Mouse (Mus musculus) MEL (cell line): ENCODE data around the gene Syn3. TPM values are rescaled to one million over a fixed set of nuclear protein-coding genes. Genes with fewer than 3 reads are reported as not detected.
"Not testable (repeated sequence)": the region's sequence is repeated elsewhere in the genome, so short reads cannot be mapped to it uniquely, and the experiment has no call there.

ENCODE experiments used
- DNase-seq: peaks from one replicate; pipeline ENCODE4 v3.0.0; 2011; ENCODE audit warnings: low read depth, low spot score
- H3K27ac ChIP-seq: 2 replicates; pipeline ENCODE4 v1.5.1; 2012; ENCODE audit warnings: low read depth, mild to moderate bottlenecking, control low read depth, low read length, moderate library complexity; ENCODE audit not compliant: control insufficient read depth
- H3K27me3 ChIP-seq, 2 experiments: fragments of 150-350 bp in 1 of 2; sonication (generic) in 1 of 2; 2 replicates each; pipeline ENCODE4 v1.6.1; 2012; ENCODE audit warnings: low read length in 2 of 2, mild to moderate bottlenecking in 2 of 2, improper control_type of control experiment in 1 of 2, moderate library complexity in 1 of 2; ENCODE audit not compliant: insufficient read depth in 2 of 2, control insufficient read depth in 1 of 2
- H3K36me3 ChIP-seq, 2 experiments: 2 replicates each; pipeline ENCODE4 v1.6.1; 2012 to 2014; ENCODE audit warnings: low read length in 2 of 2, improper control_type of control experiment in 1 of 2, inconsistent platforms in 1 of 2, mild to moderate bottlenecking in 1 of 2; ENCODE audit not compliant: insufficient read depth in 2 of 2, control insufficient read depth in 1 of 2
- H3K4me1 ChIP-seq, 2 experiments: fragments of 150-350 bp in 1 of 2; sonication (generic) in 1 of 2; 2 replicates each; pipeline ENCODE4 v1.6.1; 2012; ENCODE audit warnings: low read length in 2 of 2, improper control_type of control experiment in 1 of 2, mild to moderate bottlenecking in 1 of 2; ENCODE audit not compliant: insufficient read depth in 2 of 2, control insufficient read depth in 1 of 2
- H3K4me3 ChIP-seq, 2 experiments: fragments of 150-350 bp in 1 of 2; sonication (generic) in 1 of 2; 2 replicates each; pipeline ENCODE4 v1.5.1; 2012; ENCODE audit warnings: low read depth in 2 of 2, low read length in 2 of 2, mild to moderate bottlenecking in 2 of 2, moderate library complexity in 2 of 2, control low read depth in 1 of 2, improper control_type of control experiment in 1 of 2; ENCODE audit not compliant: control insufficient read depth in 1 of 2, insufficient read depth in 1 of 2
- H3K79me2 ChIP-seq: 2 replicates; pipeline ENCODE4 v1.6.1; 2012; ENCODE audit warnings: mild to moderate bottlenecking, low read length, moderate library complexity; ENCODE audit not compliant: control insufficient read depth, poor library complexity, insufficient read depth
- H3K9ac ChIP-seq: 2 replicates; pipeline ENCODE4 v1.6.1; 2012; ENCODE audit warnings: low read depth, mild to moderate bottlenecking, control low read depth, low read length, moderate library complexity; ENCODE audit not compliant: control insufficient read depth, poor library complexity, severe bottlenecking
- H3K9me3 ChIP-seq: fragments of 150-350 bp; sonication (generic); replicated peaks from 2 replicates; pipeline ENCODE4 v1.6.1; 2012; ENCODE audit warnings: mild to moderate bottlenecking, low read length, improper control_type of control experiment, moderate library complexity; ENCODE audit not compliant: insufficient read depth
- BHLHE40 ChIP-seq: IDR thresholded peaks from 2 replicates; pipeline ENCODE4 v1.6.1; 2012; ENCODE audit warnings: low read depth, mild to moderate bottlenecking, inconsistent platforms, low read length, improper control_type of control experiment, borderline replicate concordance
- CHD2 ChIP-seq: IDR thresholded peaks from 2 replicates; pipeline ENCODE4 v1.6.1; 2011; ENCODE audit warnings: low read length, improper control_type of control experiment
- E2F4 ChIP-seq: IDR thresholded peaks from 2 replicates; pipeline ENCODE4 v1.6.1; 2011; ENCODE audit warnings: low read depth, low read length, improper control_type of control experiment, borderline replicate concordance
- EP300 ChIP-seq, 2 experiments: IDR thresholded peaks; 2 replicates each; pipeline ENCODE4 v1.6.1; 2011; ENCODE audit warnings: improper control_type of control experiment in 2 of 2, low read length in 2 of 2, low read depth in 1 of 2, mild to moderate bottlenecking in 1 of 2
- ETS1 ChIP-seq: IDR thresholded peaks from 2 replicates; pipeline ENCODE4 v1.6.1; 2012; ENCODE audit warnings: low read depth, mild to moderate bottlenecking, inconsistent platforms, low read length, improper control_type of control experiment, moderate library complexity
- GATA1 ChIP-seq: IDR thresholded peaks from 2 replicates; pipeline ENCODE4 v1.6.1; 2011; ENCODE audit warnings: low read depth, low read length, improper control_type of control experiment
- JUND ChIP-seq: IDR thresholded peaks from 2 replicates; pipeline ENCODE4 v1.6.1; 2011; ENCODE audit warnings: low read depth, mild to moderate bottlenecking, improper control_type of control experiment, low read length
- KAT2A ChIP-seq: conservative IDR thresholded peaks from 2 replicates; pipeline ENCODE4 v1.6.1; 2012; ENCODE audit warnings: low read depth, low read length, improper control_type of control experiment, inconsistent platforms
- MAFK ChIP-seq: IDR thresholded peaks from 2 replicates; pipeline ENCODE4 v1.6.1; 2011; ENCODE audit warnings: low read depth, mild to moderate bottlenecking, low read length, improper control_type of control experiment, borderline replicate concordance
- MAX ChIP-seq: IDR thresholded peaks from 2 replicates; pipeline ENCODE4 v1.6.1; 2011; ENCODE audit warnings: low read length, improper control_type of control experiment
- MAZ ChIP-seq: IDR thresholded peaks from 2 replicates; pipeline ENCODE4 v1.6.1; 2012; ENCODE audit warnings: low read depth, mild to moderate bottlenecking, inconsistent platforms, low read length, improper control_type of control experiment
- MYC ChIP-seq: IDR thresholded peaks from 2 replicates; pipeline ENCODE4 v1.6.1; 2011; ENCODE audit warnings: low read depth, mild to moderate bottlenecking, low read length, improper control_type of control experiment, moderate library complexity
- NELFE ChIP-seq: IDR thresholded peaks from 2 replicates; pipeline ENCODE4 v1.6.1; 2011; ENCODE audit warnings: low read depth, low read length, improper control_type of control experiment
- NRF1 ChIP-seq: IDR thresholded peaks from 2 replicates; pipeline ENCODE4 v1.6.1; 2014; ENCODE audit warnings: low read depth, mild to moderate bottlenecking, inconsistent platforms, low read length, improper control_type of control experiment, moderate library complexity; ENCODE audit not compliant: poor library complexity, insufficient read depth, severe bottlenecking
- POLR2AphosphoS2 ChIP-seq: IDR thresholded peaks from 2 replicates; pipeline ENCODE4 v1.6.1; 2011; ENCODE audit warnings: low read length, improper control_type of control experiment
- POLR2AphosphoS5 ChIP-seq: IDR thresholded peaks from 2 replicates; pipeline ENCODE4 v1.6.1; 2012; ENCODE audit warnings: low read depth, borderline replicate concordance, mild to moderate bottlenecking, inconsistent platforms, low read length, moderate library complexity, mixed read lengths
- TAL1 ChIP-seq: IDR thresholded peaks from 2 replicates; pipeline ENCODE4 v1.6.1; 2012; ENCODE audit warnings: mild to moderate bottlenecking, inconsistent platforms, low read length, moderate library complexity, mixed read lengths
- UBTF ChIP-seq: IDR thresholded peaks from 2 replicates; pipeline ENCODE4 v1.6.1; 2012; ENCODE audit warnings: low read depth, mild to moderate bottlenecking, inconsistent platforms, low read length, improper control_type of control experiment, moderate library complexity, borderline replicate concordance; ENCODE audit not compliant: insufficient read depth
- USF1 ChIP-seq: IDR thresholded peaks from 2 replicates; pipeline ENCODE4 v1.6.1; 2014; ENCODE audit warnings: low read depth, mild to moderate bottlenecking, inconsistent platforms, low read length, improper control_type of control experiment, moderate library complexity
- polyA plus RNA-seq, 2 experiments: library from polyadenylated mRNA; stranded (reverse) in 1 of 2; unstranded in 1 of 2; fragments of >175 nt in 1 of 2; fragments of >200 nt in 1 of 2; gene quantifications; 2 replicates each; pipeline versions ENCODE4 v1.2.1 to v1.2.4; 2012; ENCODE audit warnings: low replicate concordance in 2 of 2, low read depth in 1 of 2; ENCODE audit not compliant: insufficient read length in 2 of 2, insufficient read depth in 1 of 2, missing spikeins in 1 of 2
- total RNA-seq: library from RNA; depleted of rRNA; stranded (reverse); fragments of 300-350 nt; gene quantifications from 2 replicates; pipeline ENCODE4 v1.2.3, GENCODE M21; 2012

Syn3 gene
- total and polyA plus RNA-seq, 3 experiments = 0.06 TPM; not detected in 2

GRCm38 (mm10) chr10:86380626-86381025 is 118.1 kb downstream of the Syn3 start:
- Histone ChIP-seq H3K36me3 (no peaks in the 10 kb centered on the region), H3K79me2 (no peaks in the 10 kb centered on the region), H3K4me1 (no peaks in the 10 kb centered on the region), H3K27me3 (no peaks in the 10 kb centered on the region; a peak in 1 of 4 replicates), H3K9ac (no peak overlapping the region), H3K9me3 (no peaks in the 10 kb centered on the region), H3K27ac (no peak overlapping the region), H3K4me3 (no peak overlapping the region)
- no peak for TF ChIP-seq NELFE
- no peak for TF ChIP-seq TAL1
- TF ChIP-seq ETS1 = no peak
- TF ChIP-seq USF1 = no peak
- no peak for TF ChIP-seq JUND
- no peak for TF ChIP-seq UBTF
- TF ChIP-seq MYC = no peak
- no peak for TF ChIP-seq NRF1
- TF ChIP-seq POLR2AphosphoS2 = no peak
- no peak for TF ChIP-seq E2F4
- TF ChIP-seq BHLHE40 = no peak
- no peak for TF ChIP-seq KAT2A
- TF ChIP-seq POLR2AphosphoS5 = no peak
- no peak for TF ChIP-seq MAFK
- TF ChIP-seq MAZ = no peak
- no peak for TF ChIP-seq CHD2
- TF ChIP-seq GATA1 = no peak
- TF ChIP-seq MAX = no peak
- TF ChIP-seq EP300 (IDR thresholded peaks at IDR 0.05; ENCODE audit: low read depth in 1 of 2, low read length in 2 of 2) = no peak
- DNase-seq = no peak

- H3K4me3 ChIP-seq, DNase-seq, H3K36me3 ChIP-seq, H3K9ac ChIP-seq, H3K4me1 ChIP-seq, H3K27ac ChIP-seq, H3K27me3 ChIP-seq, H3K9me3 ChIP-seq, H3K79me2 ChIP-seq: not testable (repeated sequence)
Measured at GRCm38 (mm10) chr10:86378803-86379202, 119.9 kb downstream of the Syn3 start.
